Mouse (Mus musculus) kidney, embryonic 15.5 days (tissue): ENCODE measurements around the gene Gbf1. TPM values are rescaled to one million over a fixed set of nuclear protein-coding genes. Genes with fewer than 3 reads are reported as not detected.
A peak's percentile ranks its signal among the peaks of the same experiment; 100 is the strongest.

Experiments
- ATAC-seq: fragments of 200-750 bp; cut with Nextera tagmentation; replicated peaks from 2 replicates; pipeline ENCODE4 v1.8.0; 2017; ENCODE audit warnings: moderate TSS enrichment; ENCODE audit not compliant: low FRiP score
- H3K27ac ChIP-seq: fragments of 300-500 bp; sonication (generic); 2 replicates; pipeline ENCODE4 v1.5.1; 2015; ENCODE audit warnings: mild to moderate bottlenecking, inconsistent platforms
- H3K27me3 ChIP-seq: fragments of 300-500 bp; sonication (generic); 2 replicates; pipeline ENCODE4 v1.6.1; 2015; ENCODE audit warnings: inconsistent platforms
- H3K36me3 ChIP-seq: fragments of 300-500 bp; sonication (generic); 2 replicates; pipeline ENCODE4 v1.6.1; 2015; ENCODE audit warnings: inconsistent platforms
- H3K4me1 ChIP-seq: fragments of 300-500 bp; sonication (generic); 2 replicates; pipeline ENCODE4 v1.6.1; 2015; ENCODE audit warnings: inconsistent platforms
- H3K4me2 ChIP-seq: fragments of 300-500 bp; sonication (generic); 2 replicates; pipeline ENCODE4 v1.6.1; 2015; ENCODE audit warnings: moderate library complexity, mild to moderate bottlenecking, inconsistent platforms
- H3K4me3 ChIP-seq: fragments of 300-500 bp; sonication (generic); replicated peaks from 2 replicates; pipeline ENCODE4 v1.5.1; 2015; ENCODE audit warnings: mild to moderate bottlenecking, inconsistent platforms
- H3K9ac ChIP-seq: fragments of 300-500 bp; sonication (generic); 2 replicates; pipeline ENCODE4 v1.6.1; 2015; ENCODE audit warnings: mild to moderate bottlenecking, inconsistent platforms
- H3K9me3 ChIP-seq: fragments of 300-500 bp; sonication (generic); replicated peaks from 2 replicates; pipeline ENCODE4 v1.6.1; 2016; ENCODE audit warnings: inconsistent platforms
- WGBS: fragments of 180-500 bp; shearing (Covaris S2); methylation state at CpG from one replicate; pipeline ENCODE4 v1.1.7; 2015; ENCODE audit warnings: mixed read lengths; 5-methylcytosine and 5-hydroxymethylcytosine counted together
- polyA plus RNA-seq: library from polyadenylated mRNA; unstranded; fragments of >200 nt; fragmentation: Nextera tagmentation; extraction: Ambion mirVana; gene quantifications from 2 replicates; pipeline ENCODE4 v1.2.1, GENCODE M21; 2015

Gene Gbf1
- polyA plus RNA-seq, 1 experiment from 2014 or later = 51.0 TPM

DNA sequence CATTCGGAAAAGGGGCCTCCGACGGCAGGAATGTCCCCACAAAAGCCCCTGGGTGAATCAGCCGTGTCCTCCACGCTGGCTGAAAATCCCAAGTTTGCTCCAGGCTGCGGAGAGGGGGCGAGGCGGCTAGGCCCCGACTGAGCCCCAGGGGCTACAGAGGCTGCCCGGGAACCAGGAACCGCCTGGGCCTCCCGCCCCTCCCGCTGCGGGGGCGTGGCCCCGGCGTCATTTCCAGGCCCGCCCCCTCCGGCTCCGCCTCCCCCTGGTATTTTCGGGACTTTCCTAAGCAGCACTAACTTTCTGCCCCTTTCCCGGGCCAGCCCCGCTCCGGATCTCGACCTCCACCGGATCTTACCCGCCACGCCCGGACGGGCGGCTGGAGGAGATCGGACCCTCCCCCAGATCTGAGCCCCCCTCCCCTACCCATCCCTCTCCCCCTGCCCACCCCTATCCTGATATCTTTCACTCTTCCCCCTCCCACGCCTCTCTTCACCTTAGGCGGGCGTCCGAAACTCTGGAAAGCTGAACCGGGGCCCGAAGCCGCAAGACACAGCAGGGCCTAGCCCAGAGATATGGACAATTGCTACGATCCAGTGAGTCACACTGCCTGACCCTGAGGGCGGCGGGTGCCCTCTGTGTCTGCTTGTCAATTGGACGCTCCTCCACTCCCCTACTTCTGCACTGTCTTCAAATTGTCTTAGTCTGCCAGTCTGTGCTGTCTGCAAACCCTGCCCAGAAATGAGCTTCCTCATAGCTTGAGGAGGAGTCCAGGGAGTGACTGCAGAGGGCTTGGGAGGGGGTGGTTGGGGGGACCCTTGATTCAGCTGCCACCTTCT is 153.3 kb downstream of the Gbf1 start:
- Histone ChIP-seq H3K27ac (peak overlapping the region; percentile 90), H3K4me3 (peak overlapping the region; percentile 76), H3K9ac (peak overlapping the region; percentile 66), H3K27me3 (peaks cover 27% of the 10 kb centered on the region), H3K4me2 (peak overlapping the region; percentile 95), H3K36me3 (peaks cover 17% of the 10 kb centered on the region), H3K9me3 (no peaks in the 10 kb centered on the region), H3K4me1 (peaks cover 28% of the 10 kb centered on the region)
- peak; percentile 77 for ATAC-seq
- WGBS = under 1% methylated on average over 43 of the region's 43 CpGs

DNA sequence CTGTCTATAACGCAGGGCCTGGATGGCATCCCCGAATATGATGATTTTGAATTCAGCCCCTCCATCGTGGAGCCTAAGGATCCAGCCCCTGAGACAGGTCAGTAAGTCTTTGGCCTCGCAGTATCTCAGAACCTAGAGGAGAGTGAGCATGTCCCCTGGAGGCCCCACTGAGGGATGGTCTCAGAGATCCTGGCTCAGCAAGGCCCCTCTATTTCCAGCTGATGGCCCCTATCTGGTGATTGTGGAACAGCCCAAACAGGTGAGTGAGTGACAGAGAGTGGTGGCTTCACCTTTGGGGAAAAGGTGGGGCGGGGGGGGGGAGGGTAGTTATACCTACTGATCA is 153.9 kb downstream of the Gbf1 start:
- WGBS = 44% methylated on average over 4 of the region's 5 CpGs
- Histone ChIP-seq H3K4me2 (peak overlapping the region; percentile 95), H3K9ac (peak overlapping the region; percentile 66), H3K27ac (peak overlapping the region; percentile 90; the same call in 1 of the 2 replicates), H3K4me3 (peak overlapping the region; percentile 76), H3K9me3 (no peaks in the 10 kb centered on the region), H3K4me1 (peaks cover 28% of the 10 kb centered on the region), H3K27me3 (peaks cover 27% of the 10 kb centered on the region), H3K36me3 (peaks cover 23% of the 10 kb centered on the region)
- no peak for ATAC-seq

DNA sequence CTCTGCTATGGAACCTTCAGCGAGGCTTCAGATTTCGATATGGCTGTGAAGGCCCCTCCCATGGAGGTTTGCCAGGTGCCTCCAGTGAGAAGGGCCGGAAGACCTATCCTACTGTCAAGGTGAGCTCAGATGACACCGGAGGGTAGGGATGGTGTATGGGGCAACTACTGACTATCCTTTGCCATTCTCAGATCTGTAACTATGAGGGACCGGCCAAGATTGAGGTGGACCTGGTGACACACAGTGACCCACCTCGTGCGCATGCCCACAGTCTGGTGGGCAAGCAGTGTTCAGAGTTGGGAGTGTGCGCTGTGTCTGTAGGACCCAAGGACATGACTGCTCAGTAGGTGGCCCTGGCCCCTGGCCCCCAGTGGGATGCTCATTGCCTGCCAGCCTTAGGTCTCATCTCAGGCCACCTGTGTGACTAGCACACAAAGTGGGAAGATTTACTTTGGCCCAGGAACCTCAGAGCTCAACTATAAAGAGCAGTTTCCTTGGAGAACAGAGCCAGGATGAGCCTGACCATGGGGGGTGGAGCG is 154.5 kb downstream of the Gbf1 start:
- H3K9me3 ChIP-seq = no peaks in the 10 kb centered on the region
- no peak for ATAC-seq
- WGBS = 85% methylated on average over 9 of the region's 9 CpGs
- no peak overlapping the region for H3K4me2 ChIP-seq
- H3K4me1 ChIP-seq = peaks cover 28% of the 10 kb centered on the region
- no peak overlapping the region for H3K4me3 ChIP-seq
- peaks cover 32% of the 10 kb centered on the region for H3K27me3 ChIP-seq
- H3K36me3 ChIP-seq = peaks cover 29% of the 10 kb centered on the region
- H3K9ac ChIP-seq = no peak overlapping the region
- H3K27ac ChIP-seq = no peak overlapping the region

GRCm38 (mm10) chr19:46307781-46308180 is 155.5 kb downstream of the Gbf1 start:
- H3K36me3 ChIP-seq = peaks cover 32% of the 10 kb centered on the region
- H3K9me3 ChIP-seq = no peaks in the 10 kb centered on the region
- no peak for ATAC-seq
- H3K4me3 ChIP-seq = no peak overlapping the region
- peaks cover 39% of the 10 kb centered on the region for H3K27me3 ChIP-seq
- H3K4me2 ChIP-seq = no peak overlapping the region
- H3K4me1 ChIP-seq = peaks cover 28% of the 10 kb centered on the region
- no peak overlapping the region for H3K27ac ChIP-seq
- whole genome bisulfite sequencing = 82% methylated on average over 16 of the region's 16 CpGs
- no peak overlapping the region for H3K9ac ChIP-seq

- Histone ChIP-seq H3K36me3 (peaks cover 32% of the 10 kb centered on the region), H3K27ac (no peak overlapping the region), H3K4me2 (peak overlapping the region; percentile 81), H3K9ac (peak overlapping the region; percentile 37; the same call in 1 of the 2 replicates), H3K4me1 (peaks cover 28% of the 10 kb centered on the region), H3K9me3 (no peaks in the 10 kb centered on the region), H3K4me3 (peak overlapping the region; percentile 41; the same call in 1 of the 2 replicates), H3K27me3 (peaks cover 44% of the 10 kb centered on the region)
- no peak for ATAC-seq
- WGBS = 70% methylated on average over 16 of the region's 16 CpGs
Measured at GRCm38 (mm10) chr19:46308303-46308702, 156.0 kb downstream of the Gbf1 start.

DNA sequence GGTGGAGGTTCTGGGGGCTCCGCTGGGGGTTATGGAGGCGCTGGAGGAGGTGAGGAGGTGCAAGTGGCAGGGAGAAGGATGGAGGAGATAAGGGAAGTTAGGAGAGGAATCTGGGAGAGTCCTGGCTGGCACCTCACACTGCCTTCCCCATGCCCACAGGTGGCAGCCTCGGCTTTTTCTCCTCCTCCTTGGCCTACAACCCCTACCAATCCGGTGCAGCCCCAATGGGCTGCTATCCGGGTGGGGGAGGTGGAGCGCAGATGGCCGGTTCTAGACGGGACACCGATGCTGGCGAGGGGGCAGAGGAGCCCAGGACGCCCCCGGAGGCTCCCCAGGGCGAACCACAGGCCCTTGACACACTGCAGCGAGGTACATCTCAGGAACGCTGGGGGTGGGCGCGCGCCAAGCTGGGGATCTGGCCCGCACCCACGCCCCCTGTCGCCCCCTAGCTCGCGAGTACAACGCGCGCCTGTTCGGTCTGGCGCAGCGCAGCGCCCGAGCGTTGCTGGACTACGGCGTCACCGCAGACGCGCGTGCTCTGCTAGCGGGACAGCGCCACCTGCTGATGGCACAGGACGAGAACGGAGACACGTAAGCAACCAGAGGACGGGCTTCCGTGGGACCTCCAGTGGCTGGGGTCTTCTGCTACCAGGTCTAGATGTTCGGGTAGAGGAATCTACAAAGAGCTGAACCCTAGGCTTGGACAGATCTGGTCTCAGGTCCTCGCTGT is 156.6 kb downstream of the Gbf1 start:
- WGBS = 2% methylated on average over 47 of the region's 47 CpGs
- peak overlapping the region; percentile 41 for H3K4me3 ChIP-seq
- peaks cover 24% of the 10 kb centered on the region for H3K4me1 ChIP-seq
- H3K27me3 ChIP-seq = peaks cover 49% of the 10 kb centered on the region
- H3K4me2 ChIP-seq = peak overlapping the region; percentile 81
- peaks cover 32% of the 10 kb centered on the region for H3K36me3 ChIP-seq
- H3K9ac ChIP-seq = peak overlapping the region; percentile 37
- H3K9me3 ChIP-seq = no peaks in the 10 kb centered on the region
- 0 out of 2 replicates have a peak, but pooled peaks have one; percentile 2 for ATAC-seq
- no peak overlapping the region for H3K27ac ChIP-seq

GRCm38 (mm10) chr19:46309651-46310305 is 157.5 kb downstream of the Gbf1 start:
- WGBS = 83% methylated on average over 21 of the region's 21 CpGs
- Histone ChIP-seq H3K36me3 (peaks cover 32% of the 10 kb centered on the region), H3K4me2 (no peak overlapping the region), H3K27ac (no peak overlapping the region), H3K4me3 (no peak overlapping the region), H3K4me1 (peaks cover 28% of the 10 kb centered on the region), H3K9me3 (no peaks in the 10 kb centered on the region), H3K27me3 (peaks cover 59% of the 10 kb centered on the region), H3K9ac (no peak overlapping the region)
- ATAC-seq = no peak

DNA sequence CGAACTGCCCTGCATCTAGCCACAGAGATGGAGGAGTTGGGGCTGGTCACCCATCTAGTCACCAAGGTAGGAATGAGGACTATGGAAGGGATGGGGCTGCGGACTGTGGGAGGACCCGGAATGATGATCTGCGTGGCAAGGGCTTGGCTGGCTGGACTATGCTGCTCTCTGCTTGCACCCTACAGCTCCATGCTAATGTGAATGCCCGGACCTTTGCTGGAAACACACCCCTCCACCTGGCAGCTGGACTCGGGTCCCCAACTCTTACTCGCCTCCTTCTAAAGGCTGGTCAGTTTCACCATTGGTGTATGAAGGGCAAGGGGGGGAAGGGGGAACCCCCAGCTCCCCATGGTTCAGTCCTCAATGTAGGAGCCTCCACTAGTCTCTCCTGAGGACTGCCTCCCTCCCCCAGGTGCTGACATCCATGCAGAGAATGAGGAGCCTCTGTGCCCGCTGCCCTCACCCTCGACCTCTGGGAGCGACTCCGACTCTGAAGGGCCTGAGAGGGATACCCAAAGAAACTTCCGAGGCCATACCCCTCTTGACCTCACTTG is 158.1 kb downstream of the Gbf1 start:
- Histone ChIP-seq H3K36me3 (peaks cover 32% of the 10 kb centered on the region), H3K27me3 (peaks cover 65% of the 10 kb centered on the region), H3K4me2 (no peak overlapping the region), H3K4me3 (no peak overlapping the region), H3K9ac (no peak overlapping the region), H3K27ac (no peak overlapping the region), H3K9me3 (no peaks in the 10 kb centered on the region), H3K4me1 (peaks cover 25% of the 10 kb centered on the region)
- no peak for ATAC-seq
- 85% methylated on average over 12 of the region's 12 CpGs for WGBS

DNA sequence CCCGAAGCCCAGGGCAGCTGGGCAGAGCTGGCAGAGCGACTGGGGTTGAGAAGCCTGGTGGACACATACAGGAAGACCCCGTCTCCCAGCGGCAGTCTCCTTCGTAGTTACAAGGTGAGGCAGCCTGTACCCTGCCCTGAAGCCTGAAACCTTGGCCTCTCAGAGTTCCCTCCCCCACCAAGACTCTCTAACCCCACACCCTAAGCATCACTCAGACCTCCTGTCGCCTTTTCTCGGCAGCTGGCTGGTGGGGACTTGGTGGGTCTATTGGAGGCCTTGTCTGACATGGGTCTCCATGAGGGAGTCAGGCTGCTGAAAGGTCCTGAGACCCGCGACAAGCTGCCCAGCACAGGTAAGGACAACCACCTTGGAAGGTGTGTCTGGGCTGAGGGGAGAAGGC is 159.0 kb downstream of the Gbf1 start:
- no peak overlapping the region for H3K9ac ChIP-seq
- no peaks in the 10 kb centered on the region for H3K9me3 ChIP-seq
- peaks cover 74% of the 10 kb centered on the region for H3K27me3 ChIP-seq
- 83% methylated on average over 9 of the region's 9 CpGs for WGBS
- H3K4me1 ChIP-seq = peaks cover 19% of the 10 kb centered on the region
- no peak overlapping the region for H3K4me3 ChIP-seq
- no peak for ATAC-seq
- H3K27ac ChIP-seq = no peak overlapping the region
- peaks cover 32% of the 10 kb centered on the region for H3K36me3 ChIP-seq
- H3K4me2 ChIP-seq = no peak overlapping the region

DNA sequence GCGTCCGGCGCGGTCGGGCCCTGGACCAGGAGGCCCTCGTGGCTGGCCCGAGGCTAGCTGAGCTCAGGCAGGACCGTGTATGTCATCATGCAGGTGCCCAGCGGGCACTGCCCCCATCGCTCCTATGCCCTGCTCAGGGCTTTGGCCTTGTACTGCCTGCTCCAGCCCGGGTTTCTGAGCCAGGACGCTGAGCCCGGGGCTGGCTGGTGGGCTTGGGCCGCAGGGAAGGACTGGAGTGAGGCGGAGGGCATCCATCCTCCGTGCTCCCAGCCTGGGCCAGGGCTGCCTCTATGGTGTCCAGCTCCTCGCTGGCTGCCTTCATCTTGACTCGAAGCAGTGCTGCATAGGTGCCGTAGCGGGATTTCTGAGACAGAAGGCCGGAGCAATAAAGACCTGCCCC is 160.3 kb downstream of the Gbf1 start:
- ATAC-seq = no peak
- H3K4me3 ChIP-seq = no peak overlapping the region
- no peak overlapping the region for H3K27ac ChIP-seq
- H3K9me3 ChIP-seq = no peaks in the 10 kb centered on the region
- no peak overlapping the region for H3K4me2 ChIP-seq
- WGBS = 88% methylated on average over 21 of the region's 21 CpGs
- H3K27me3 ChIP-seq = peaks cover 77% of the 10 kb centered on the region
- H3K9ac ChIP-seq = no peak overlapping the region
- peaks cover 31% of the 10 kb centered on the region for H3K36me3 ChIP-seq
- peaks cover 27% of the 10 kb centered on the region for H3K4me1 ChIP-seq

- Histone ChIP-seq H3K4me1 (peaks cover 32% of the 10 kb centered on the region), H3K27me3 (peaks cover 77% of the 10 kb centered on the region), H3K9ac (no peak overlapping the region), H3K9me3 (no peaks in the 10 kb centered on the region), H3K4me2 (no peak overlapping the region), H3K36me3 (peaks cover 28% of the 10 kb centered on the region), H3K4me3 (no peak overlapping the region), H3K27ac (no peak overlapping the region)
- 82% methylated on average over 9 of the region's 9 CpGs for WGBS
- ATAC-seq = no peak
Measured at GRCm38 (mm10) chr19:46313116-46313515, 160.8 kb downstream of the Gbf1 start.
